Mouse (Mus musculus): ENCODE data around the gene Galk1. TPM values are rescaled to one million over a fixed set of nuclear protein-coding genes. Genes with fewer than 3 reads are reported as not detected.

The Galk1 gene
- polyA plus RNA-seq, 1 experiment = 58.6 TPM

GRCm38 (mm10) chr11:116004840-116005700 lies 7.4 kb downstream of the Galk1 start:
- Histone ChIP-seq H3K27ac (ENCODE audit: insufficient read depth, low read length) (peak overlapping the region; percentile 3), H3K4me3 (ENCODE audit: insufficient read depth, low read length) (no peak overlapping the region; the same call in 1 of the 2 replicates), H3K4me1 (ENCODE audit: control insufficient read depth, insufficient read depth, low read length) (peaks cover 3% of the 10 kb centered on the region; the same call in 1 of the 2 replicates)
- peak; percentile 46 for TF ChIP-seq POLR2A (IDR thresholded peaks at IDR 0.05; ENCODE audit: low read depth, low read length)
- peak; percentile 72 for TF ChIP-seq CTCF (IDR thresholded peaks at IDR 0.05; ENCODE audit: borderline replicate concordance, insufficient read depth, low read length)

GRCm38 (mm10) chr11:116004186-116004823 lies 8.2 kb downstream of the Galk1 start:
- H3K4me3 ChIP-seq (ENCODE audit: insufficient read depth, low read length) = no peak overlapping the region; the same call in 1 of the 2 replicates
- 0 out of 2 replicates have a peak, but pooled peaks have one; percentile 11 for TF ChIP-seq POLR2A (IDR thresholded peaks at IDR 0.05; ENCODE audit: low read depth, low read length)
- TF ChIP-seq CTCF (IDR thresholded peaks at IDR 0.05; ENCODE audit: borderline replicate concordance, insufficient read depth, low read length) = no peak
- H3K4me1 ChIP-seq (ENCODE audit: control insufficient read depth, insufficient read depth, low read length) = peaks cover 3% of the 10 kb centered on the region; the same call in 1 of the 2 replicates
- H3K27ac ChIP-seq (ENCODE audit: insufficient read depth, low read length) = no peak overlapping the region

- H3K27ac ChIP-seq (ENCODE audit: insufficient read depth, low read length) = no peak overlapping the region
- H3K4me3 ChIP-seq (ENCODE audit: insufficient read depth, low read length) = no peak overlapping the region
- H3K4me1 ChIP-seq (ENCODE audit: control insufficient read depth, insufficient read depth, low read length) = peaks cover 3% of the 10 kb centered on the region; the same call in 1 of the 2 replicates
- no peak for TF ChIP-seq CTCF (IDR thresholded peaks at IDR 0.05; ENCODE audit: borderline replicate concordance, insufficient read depth, low read length)
- peak; percentile 27; the same call in 1 of the 2 replicates for TF ChIP-seq POLR2A (IDR thresholded peaks at IDR 0.05; ENCODE audit: low read depth, low read length)
Observed at GRCm38 (mm10) chr11:116002894-116003293, 9.6 kb downstream of the Galk1 start.

GRCm38 (mm10) chr11:116001725-116002124 lies 10.8 kb downstream of the Galk1 start:
- H3K4me3 ChIP-seq (ENCODE audit: insufficient read depth, low read length) = no peak overlapping the region
- H3K27ac ChIP-seq (ENCODE audit: insufficient read depth, low read length) = no peak overlapping the region
- H3K4me1 ChIP-seq (ENCODE audit: control insufficient read depth, insufficient read depth, low read length) = peaks cover 3% of the 10 kb centered on the region; the same call in 1 of the 2 replicates
- TF ChIP-seq POLR2A (IDR thresholded peaks at IDR 0.05; ENCODE audit: low read depth, low read length) (no peak), CTCF (IDR thresholded peaks at IDR 0.05; ENCODE audit: borderline replicate concordance, insufficient read depth, low read length) (no peak)

GRCm38 (mm10) chr11:116000607-116001006 lies 11.9 kb downstream of the Galk1 start:
- TF ChIP-seq POLR2A (IDR thresholded peaks at IDR 0.05; ENCODE audit: low read depth, low read length) (no peak), CTCF (IDR thresholded peaks at IDR 0.05; ENCODE audit: borderline replicate concordance, insufficient read depth, low read length) (no peak)
- Histone ChIP-seq H3K27ac (ENCODE audit: insufficient read depth, low read length) (no peak overlapping the region), H3K4me3 (ENCODE audit: insufficient read depth, low read length) (no peak overlapping the region), H3K4me1 (ENCODE audit: control insufficient read depth, insufficient read depth, low read length) (peaks cover 3% of the 10 kb centered on the region; the same call in 1 of the 2 replicates)

GRCm38 (mm10) chr11:115999538-116000143 lies 12.9 kb downstream of the Galk1 start:
- TF ChIP-seq POLR2A (IDR thresholded peaks at IDR 0.05; ENCODE audit: low read depth, low read length) (no peak), CTCF (IDR thresholded peaks at IDR 0.05; ENCODE audit: borderline replicate concordance, insufficient read depth, low read length) (peak; percentile 38; the same call in 1 of the 2 replicates)
- Histone ChIP-seq H3K4me3 (ENCODE audit: insufficient read depth, low read length) (no peak overlapping the region), H3K4me1 (ENCODE audit: control insufficient read depth, insufficient read depth, low read length) (no peaks in the 10 kb centered on the region), H3K27ac (ENCODE audit: insufficient read depth, low read length) (no peak overlapping the region)

- TF ChIP-seq POLR2A (IDR thresholded peaks at IDR 0.05; ENCODE audit: low read depth, low read length) = no peak
- H3K27ac ChIP-seq (ENCODE audit: insufficient read depth, low read length) = no peak overlapping the region
- no peak overlapping the region for H3K4me3 ChIP-seq (ENCODE audit: insufficient read depth, low read length)
- no peaks in the 10 kb centered on the region for H3K4me1 ChIP-seq (ENCODE audit: control insufficient read depth, insufficient read depth, low read length)
Observed at GRCm38 (mm10) chr11:115999027-115999426, 13.5 kb downstream of the Galk1 start.

GRCm38 (mm10) chr11:115997662-115998061 lies 14.9 kb downstream of the Galk1 start:
- Histone ChIP-seq H3K4me3 (ENCODE audit: insufficient read depth, low read length) (no peak overlapping the region), H3K4me1 (ENCODE audit: control insufficient read depth, insufficient read depth, low read length) (no peaks in the 10 kb centered on the region), H3K27ac (ENCODE audit: insufficient read depth, low read length) (no peak overlapping the region)
- no peak for TF ChIP-seq CTCF (IDR thresholded peaks at IDR 0.05; ENCODE audit: borderline replicate concordance, insufficient read depth, low read length)
- TF ChIP-seq POLR2A (IDR thresholded peaks at IDR 0.05; ENCODE audit: low read depth, low read length) = no peak

- Histone ChIP-seq H3K4me1 (ENCODE audit: control insufficient read depth, insufficient read depth, low read length) (no peaks in the 10 kb centered on the region), H3K27ac (ENCODE audit: insufficient read depth, low read length) (no peak overlapping the region), H3K4me3 (ENCODE audit: insufficient read depth, low read length) (no peak overlapping the region)
- TF ChIP-seq CTCF (IDR thresholded peaks at IDR 0.05; ENCODE audit: borderline replicate concordance, insufficient read depth, low read length) (no peak), POLR2A (IDR thresholded peaks at IDR 0.05; ENCODE audit: low read depth, low read length) (no peak)
Observed at GRCm38 (mm10) chr11:115997047-115997446, 15.5 kb downstream of the Galk1 start.
